Mouse (Mus musculus): Measurements from ENCODE around the gene Cpt1c. TPM values are rescaled to one million over a fixed set of nuclear protein-coding genes. Genes with fewer than 3 reads are reported as not detected.

The Cpt1c gene
- polyA plus RNA-seq, 1 experiment from 2014 or later = 17.1 TPM

GRCm38 (mm10) chr7:44986879-44987718 lies 12.4 kb upstream of the Cpt1c start:
- Histone ChIP-seq H3K27ac (ENCODE audit: low read length) (peak overlapping the region; percentile 91), H3K4me3 (ENCODE audit: low read length) (peak overlapping the region; percentile 95), H3K9ac (ENCODE audit: low read length) (peak overlapping the region; percentile 77), H3K36me3 (ENCODE audit: control insufficient read depth, insufficient read depth, low read length) (peaks cover 14% of the 10 kb centered on the region), H3K27me3 (ENCODE audit: control insufficient read depth, insufficient read depth, low read depth, low read length) (no peaks in the 10 kb centered on the region), H3K9me3 (ENCODE audit: control insufficient read depth, low read length) (no peaks in the 10 kb centered on the region), H3K4me2 (ENCODE audit: low read depth, low read length) (peak overlapping the region; percentile 52), H3K4me1 (replicated peaks; ENCODE audit: control insufficient read depth, insufficient read depth, low read length) (peaks cover 20% of the 10 kb centered on the region)
- peak; percentile 11 for ATAC-seq (ENCODE audit: low read depth)
- under 1% methylated on average over 29 of the region's 29 CpGs for WGBS

- H3K9me3 ChIP-seq (ENCODE audit: control insufficient read depth, low read length) = no peaks in the 10 kb centered on the region
- under 1% methylated on average over 42 of the region's 42 CpGs for WGBS
- peaks cover 20% of the 10 kb centered on the region for H3K4me1 ChIP-seq (replicated peaks; ENCODE audit: control insufficient read depth, insufficient read depth, low read length)
Measured at GRCm38 (mm10) chr7:44986192-44986878, 11.7 kb upstream of the Cpt1c start, which contains the start of gene Prmt1. Prmt1 (minus strand) TSS chr7:44986568.

DNA sequence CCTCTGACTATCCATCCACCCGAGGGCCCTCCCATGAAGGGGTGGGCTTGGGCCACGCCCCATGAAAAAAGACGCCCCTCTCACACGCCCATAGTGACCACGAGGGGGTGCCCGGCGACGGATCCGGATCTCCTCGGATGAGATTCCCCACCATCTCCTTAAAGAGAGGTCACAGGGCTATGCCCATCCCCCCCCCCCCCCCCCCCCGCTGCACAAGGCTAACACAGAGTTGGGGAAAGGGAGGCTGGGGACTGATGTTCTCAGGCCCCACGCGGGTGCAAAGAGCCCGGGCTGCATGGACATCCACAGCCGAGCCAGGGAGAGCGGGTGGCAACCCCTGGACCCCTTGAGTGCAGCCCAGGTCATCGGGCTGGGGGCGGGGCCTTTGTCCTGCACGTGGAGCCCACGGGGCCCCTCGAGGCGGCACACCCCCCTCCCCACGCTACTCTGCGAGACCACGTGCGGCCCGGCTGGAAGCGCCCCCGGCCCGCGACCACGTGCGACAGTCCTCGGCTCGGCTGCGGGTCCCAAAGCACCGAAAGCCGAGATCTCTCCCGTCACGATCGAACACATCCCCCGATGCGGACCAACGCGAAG lies 11.0 kb upstream of the Cpt1c start:
- Histone ChIP-seq H3K36me3 (ENCODE audit: control insufficient read depth, insufficient read depth, low read length) (peaks cover 20% of the 10 kb centered on the region), H3K4me2 (ENCODE audit: low read depth, low read length) (peak overlapping the region; percentile 71), H3K27ac (ENCODE audit: low read length) (peak overlapping the region; percentile 90), H3K27me3 (ENCODE audit: control insufficient read depth, insufficient read depth, low read depth, low read length) (no peaks in the 10 kb centered on the region), H3K9ac (ENCODE audit: low read length) (peak overlapping the region; percentile 93), H3K4me1 (replicated peaks; ENCODE audit: control insufficient read depth, insufficient read depth, low read length) (peaks cover 20% of the 10 kb centered on the region), H3K4me3 (ENCODE audit: low read length) (peak overlapping the region; percentile 95), H3K9me3 (ENCODE audit: control insufficient read depth, low read length) (no peaks in the 10 kb centered on the region)
- 1% methylated on average over 44 of the region's 45 CpGs for WGBS
- ATAC-seq (ENCODE audit: low read depth) = peak; percentile 13; the same call in 1 of the 2 replicates

More at GRCm38 (mm10) chr7:44986192-44986878, 11.7 kb upstream of the Cpt1c start, which contains the start of gene Prmt1:
- Histone ChIP-seq H3K4me2 (ENCODE audit: low read depth, low read length) (peak within 1 kb of the TSS; percentile 71), H3K4me3 (ENCODE audit: low read length) (peak within 1 kb of the TSS; percentile 95), H3K36me3 (ENCODE audit: control insufficient read depth, insufficient read depth, low read length) (peaks cover 18% of the 10 kb centered on the region), H3K27me3 (ENCODE audit: control insufficient read depth, insufficient read depth, low read depth, low read length) (no peaks in the 10 kb centered on the region), H3K27ac (ENCODE audit: low read length) (peak within 1 kb of the TSS; percentile 91), H3K9ac (ENCODE audit: low read length) (peak within 1 kb of the TSS; percentile 93)
- peak; percentile 95 for ATAC-seq (ENCODE audit: low read depth)

DNA sequence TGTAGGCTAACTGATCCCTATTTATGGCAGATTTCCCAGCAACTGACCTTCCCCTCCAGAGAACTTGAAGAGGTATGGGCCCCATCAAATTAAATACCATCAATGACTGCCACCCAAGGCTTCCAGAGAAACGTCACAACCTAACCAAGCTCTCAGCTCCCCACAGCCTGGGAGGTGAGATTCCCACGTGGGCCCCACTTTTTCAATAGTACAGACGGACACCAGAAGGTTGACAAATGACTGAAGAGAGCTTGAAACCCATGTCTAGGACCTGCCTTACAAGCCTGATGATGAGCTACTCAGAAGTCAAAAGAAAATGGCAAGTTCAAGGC lies 10.1 kb upstream of the Cpt1c start:
- Histone ChIP-seq H3K27ac (ENCODE audit: low read length) (no peak overlapping the region), H3K4me1 (replicated peaks; ENCODE audit: control insufficient read depth, insufficient read depth, low read length) (peaks cover 20% of the 10 kb centered on the region), H3K9ac (ENCODE audit: low read length) (no peak overlapping the region; the same call in 1 of the 2 replicates), H3K4me3 (ENCODE audit: low read length) (peak overlapping the region; percentile 95; the same call in 1 of the 2 replicates), H3K27me3 (ENCODE audit: control insufficient read depth, insufficient read depth, low read depth, low read length) (no peaks in the 10 kb centered on the region), H3K36me3 (ENCODE audit: control insufficient read depth, insufficient read depth, low read length) (peaks cover 26% of the 10 kb centered on the region), H3K9me3 (ENCODE audit: control insufficient read depth, low read length) (no peaks in the 10 kb centered on the region), H3K4me2 (ENCODE audit: low read depth, low read length) (peak overlapping the region; percentile 71)
- WGBS = 34% methylated on average over 3 of the region's 3 CpGs
- no peak for ATAC-seq (ENCODE audit: low read depth)

DNA sequence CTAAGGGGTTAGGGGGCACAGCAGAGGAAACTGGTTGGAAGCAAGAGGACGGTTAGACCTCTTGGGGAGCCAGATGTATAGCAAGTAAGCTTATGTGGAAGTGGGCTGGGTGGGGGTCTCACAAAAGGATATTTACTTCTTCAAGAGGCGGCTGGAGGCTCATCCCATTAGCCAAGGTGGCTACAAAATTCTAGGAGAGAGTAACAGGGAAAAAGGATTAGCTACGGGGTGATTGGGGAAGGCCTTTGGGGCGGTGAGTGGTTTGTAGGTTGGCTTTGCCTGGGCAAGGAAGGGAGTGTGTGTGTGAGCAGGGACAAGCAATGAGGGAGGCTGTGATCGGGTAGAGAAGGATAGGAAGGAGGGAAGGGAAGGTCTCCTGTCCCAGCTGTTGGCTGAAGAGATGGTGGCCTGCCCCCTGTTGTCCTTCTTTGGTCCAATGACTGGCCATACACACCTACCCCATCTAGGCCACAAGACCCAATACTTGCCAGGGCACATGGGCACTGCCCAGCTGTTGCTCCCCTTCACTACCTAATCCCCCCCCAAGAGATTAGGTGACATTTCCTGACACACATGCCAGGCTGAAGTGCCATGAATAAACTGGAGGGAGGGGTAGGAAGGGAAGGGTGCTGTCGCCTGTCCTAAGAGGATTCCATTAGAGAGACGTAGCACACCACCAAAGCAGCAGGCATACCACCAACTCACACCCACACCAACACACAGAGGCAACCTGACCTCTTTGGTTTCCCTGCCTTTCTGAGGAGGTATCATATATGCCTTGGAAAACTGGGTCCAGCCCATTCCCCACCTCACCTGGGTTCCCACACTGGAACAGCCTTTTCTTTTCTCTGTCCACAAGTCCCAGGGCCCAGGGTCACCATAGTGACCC lies 9.5 kb upstream of the Cpt1c start:
- Histone ChIP-seq H3K4me3 (ENCODE audit: low read length) (no peak overlapping the region; the same call in 1 of the 2 replicates), H3K9me3 (ENCODE audit: control insufficient read depth, low read length) (no peaks in the 10 kb centered on the region), H3K4me1 (replicated peaks; ENCODE audit: control insufficient read depth, insufficient read depth, low read length) (peaks cover 20% of the 10 kb centered on the region), H3K36me3 (ENCODE audit: control insufficient read depth, insufficient read depth, low read length) (peaks cover 31% of the 10 kb centered on the region), H3K27me3 (ENCODE audit: control insufficient read depth, insufficient read depth, low read depth, low read length) (no peaks in the 10 kb centered on the region), H3K4me2 (ENCODE audit: low read depth, low read length) (peak overlapping the region; percentile 71; the same call in 1 of the 2 replicates), H3K9ac (ENCODE audit: low read length) (peak overlapping the region; percentile 10), H3K27ac (ENCODE audit: low read length) (no peak overlapping the region)
- no peak for ATAC-seq (ENCODE audit: low read depth)
- 57% methylated on average over 7 of the region's 7 CpGs for WGBS

GRCm38 (mm10) chr7:44983085-44983484 lies 8.4 kb upstream of the Cpt1c start:
- Histone ChIP-seq H3K36me3 (ENCODE audit: control insufficient read depth, insufficient read depth, low read length) (peaks cover 34% of the 10 kb centered on the region), H3K27ac (ENCODE audit: low read length) (no peak overlapping the region), H3K9ac (ENCODE audit: low read length) (no peak overlapping the region), H3K9me3 (ENCODE audit: control insufficient read depth, low read length) (no peaks in the 10 kb centered on the region), H3K4me3 (ENCODE audit: low read length) (no peak overlapping the region), H3K4me1 (replicated peaks; ENCODE audit: control insufficient read depth, insufficient read depth, low read length) (peaks cover 15% of the 10 kb centered on the region), H3K27me3 (ENCODE audit: control insufficient read depth, insufficient read depth, low read depth, low read length) (no peaks in the 10 kb centered on the region), H3K4me2 (ENCODE audit: low read depth, low read length) (no peak overlapping the region)
- no peak for ATAC-seq (ENCODE audit: low read depth)
- 29% methylated on average over 6 of the region's 6 CpGs for WGBS

DNA sequence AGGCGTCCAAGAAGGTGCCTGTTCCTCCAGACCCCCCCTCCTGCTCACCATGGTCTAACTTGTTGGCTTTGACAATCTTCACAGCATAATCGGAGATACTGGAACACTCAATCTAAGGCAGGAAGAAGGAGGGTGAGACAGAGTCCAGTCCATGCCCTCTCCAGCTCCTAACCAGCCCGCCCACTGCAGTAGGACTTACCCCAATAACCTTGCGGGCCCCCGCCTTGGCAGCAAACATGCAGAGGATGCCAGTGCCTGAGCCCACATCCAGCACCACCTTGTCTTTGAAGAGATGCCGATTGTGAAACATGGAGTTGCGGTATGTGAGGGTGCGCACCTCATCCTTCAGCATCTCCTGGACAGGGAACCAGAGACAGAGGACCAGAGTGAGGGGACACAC lies 6.9 kb upstream of the Cpt1c start:
- WGBS = 89% methylated on average over 8 of the region's 8 CpGs
- H3K36me3 ChIP-seq (ENCODE audit: control insufficient read depth, insufficient read depth, low read length) = peaks cover 49% of the 10 kb centered on the region
- H3K4me2 ChIP-seq (ENCODE audit: low read depth, low read length) = no peak overlapping the region
- H3K4me3 ChIP-seq (ENCODE audit: low read length) = no peak overlapping the region
- H3K9me3 ChIP-seq (ENCODE audit: control insufficient read depth, low read length) = no peaks in the 10 kb centered on the region
- H3K27me3 ChIP-seq (ENCODE audit: control insufficient read depth, insufficient read depth, low read depth, low read length) = no peaks in the 10 kb centered on the region
- ATAC-seq (ENCODE audit: low read depth) = no peak
- no peak overlapping the region for H3K27ac ChIP-seq (ENCODE audit: low read length)
- no peak overlapping the region for H3K9ac ChIP-seq (ENCODE audit: low read length)
- H3K4me1 ChIP-seq (replicated peaks; ENCODE audit: control insufficient read depth, insufficient read depth, low read length) = peaks cover 11% of the 10 kb centered on the region

- Histone ChIP-seq H3K36me3 (ENCODE audit: control insufficient read depth, insufficient read depth, low read length) (peaks cover 54% of the 10 kb centered on the region), H3K27me3 (ENCODE audit: control insufficient read depth, insufficient read depth, low read depth, low read length) (no peaks in the 10 kb centered on the region), H3K27ac (ENCODE audit: low read length) (no peak overlapping the region), H3K9ac (ENCODE audit: low read length) (no peak overlapping the region), H3K4me1 (replicated peaks; ENCODE audit: control insufficient read depth, insufficient read depth, low read length) (peaks cover 5% of the 10 kb centered on the region; the same call in 1 of the 2 replicates), H3K9me3 (ENCODE audit: control insufficient read depth, low read length) (no peaks in the 10 kb centered on the region), H3K4me2 (ENCODE audit: low read depth, low read length) (no peak overlapping the region), H3K4me3 (ENCODE audit: low read length) (no peak overlapping the region)
- no peak for ATAC-seq (ENCODE audit: low read depth)
- 83% methylated on average over 3 of the region's 3 CpGs for WGBS
Measured at GRCm38 (mm10) chr7:44978300-44978699, 3.6 kb upstream of the Cpt1c start.

Measured in lung, embryonic 16.5 days (tissue).